Mouse (Mus musculus) heart, embryonic 10.5 days (tissue): ENCODE results near the gene Ice2. TPM values are rescaled to one million over a fixed set of nuclear protein-coding genes. Genes with fewer than 3 reads are reported as not detected.

Experiments used
- DNase-seq: peaks from one replicate; pipeline ENCODE4 v3.0.0-alpha.2; 2017; ENCODE audit warnings: low spot score
- H3K27ac ChIP-seq: fragments of 300-500 bp; sonication (generic); 2 replicates; pipeline ENCODE4 v1.5.1; 2016; ENCODE audit warnings: mild to moderate bottlenecking
- H3K27me3 ChIP-seq: fragments of 300-500 bp; sonication (generic); 2 replicates; pipeline ENCODE4 v1.6.1; 2016; ENCODE audit warnings: mild to moderate bottlenecking; ENCODE audit not compliant: poor library complexity, insufficient read depth, severe bottlenecking
- H3K36me3 ChIP-seq: fragments of 300-500 bp; sonication (generic); 2 replicates; pipeline ENCODE4 v1.6.1; 2016; ENCODE audit warnings: mild to moderate bottlenecking, moderate library complexity
- H3K4me1 ChIP-seq: fragments of 300-500 bp; sonication (generic); 2 replicates; pipeline ENCODE4 v1.6.1; 2016; ENCODE audit warnings: mild to moderate bottlenecking
- H3K4me3 ChIP-seq: fragments of 300-500 bp; sonication (generic); 2 replicates; pipeline ENCODE4 v1.5.1; 2016; ENCODE audit warnings: mild to moderate bottlenecking, moderate library complexity
- H3K9me3 ChIP-seq: fragments of 300-500 bp; sonication (generic); 2 replicates; pipeline ENCODE4 v1.6.1; 2016; ENCODE audit warnings: mild to moderate bottlenecking, moderate library complexity
- WGBS: fragments of 180-500 bp; shearing (Covaris S2); methylation state at CpG from one replicate; pipeline ENCODE4 v1.1.7; 2016; 5-methylcytosine and 5-hydroxymethylcytosine counted together
- polyA plus RNA-seq: library from polyadenylated mRNA; unstranded; fragments of >200 nt; fragmentation: Nextera tagmentation; extraction: Ambion mirVana; gene quantifications from 2 replicates; pipeline ENCODE4 v1.2.1, GENCODE M21; 2016

Gene Ice2
- polyA plus RNA-seq, 1 experiment from 2014 or later: 17.0 TPM

GRCm38 (mm10) chr9:69454691-69455090 is 57.0 kb downstream of the Ice2 start:
- H3K4me3 ChIP-seq: peak overlapping the region; percentile 73
- peaks cover 6% of the 10 kb centered on the region; the same call in 1 of the 2 replicates for H3K36me3 ChIP-seq
- no peaks in the 10 kb centered on the region for H3K27me3 ChIP-seq
- peak overlapping the region; percentile 93; the same call in 1 of the 2 replicates for H3K27ac ChIP-seq
- H3K9me3 ChIP-seq: no peaks in the 10 kb centered on the region
- no peak for DNase-seq
- H3K4me1 ChIP-seq: peaks cover 63% of the 10 kb centered on the region
- WGBS: 59% methylated on average over 4 of the region's 4 CpGs

GRCm38 (mm10) chr9:69455391-69455790 is 57.7 kb downstream of the Ice2 start:
- Histone ChIP-seq H3K4me1 (peaks cover 67% of the 10 kb centered on the region), H3K9me3 (no peaks in the 10 kb centered on the region), H3K36me3 (peaks cover 11% of the 10 kb centered on the region; the same call in 1 of the 2 replicates), H3K4me3 (peak overlapping the region; percentile 73), H3K27ac (peak overlapping the region; percentile 57; the same call in 1 of the 2 replicates), H3K27me3 (no peaks in the 10 kb centered on the region)
- 58% methylated on average over 4 of the region's 4 CpGs for WGBS
- peak; percentile 74 for DNase-seq

DNA sequence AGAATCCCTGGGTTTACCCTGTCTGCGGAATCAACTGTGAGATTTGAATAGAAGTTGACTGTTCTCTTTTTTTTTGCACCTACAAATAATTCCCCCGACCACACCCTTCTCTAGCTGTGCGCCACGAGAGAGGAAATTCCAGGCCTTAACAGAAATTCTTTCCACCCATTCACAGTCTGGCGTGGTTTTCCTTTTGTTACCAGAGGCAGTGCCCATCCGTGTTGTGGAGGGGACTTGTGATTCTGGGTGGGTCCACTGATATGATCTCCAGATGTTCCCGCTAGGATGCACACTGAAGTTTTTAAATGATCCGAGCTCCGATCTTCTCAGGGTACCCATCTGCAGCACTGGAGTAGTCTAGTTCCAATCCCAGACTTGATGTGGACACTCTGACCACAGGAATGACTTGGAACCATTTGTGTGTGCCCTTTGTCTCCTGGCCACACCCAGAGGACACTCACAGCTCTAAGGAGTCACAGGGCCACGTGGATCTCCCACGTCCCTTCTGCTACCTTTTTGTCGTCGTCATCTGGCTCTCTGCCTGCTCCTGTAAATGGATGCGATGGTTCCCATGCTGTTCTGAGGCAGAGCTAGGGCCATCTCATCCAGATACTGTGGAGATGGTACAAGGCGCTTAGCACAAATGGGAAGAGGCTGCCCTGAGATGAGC is 58.8 kb downstream of the Ice2 start:
- no peaks in the 10 kb centered on the region for H3K27me3 ChIP-seq
- peak overlapping the region; percentile 1; the same call in 1 of the 2 replicates for H3K27ac ChIP-seq
- peaks cover 67% of the 10 kb centered on the region for H3K4me1 ChIP-seq
- WGBS: 78% methylated on average over 15 of the region's 15 CpGs
- H3K36me3 ChIP-seq: peaks cover 16% of the 10 kb centered on the region; the same call in 1 of the 2 replicates
- DNase-seq: peak; percentile 64
- no peak overlapping the region for H3K4me3 ChIP-seq
- no peaks in the 10 kb centered on the region for H3K9me3 ChIP-seq

- H3K9me3 ChIP-seq: no peaks in the 10 kb centered on the region
- no peak overlapping the region for H3K4me3 ChIP-seq
- whole genome bisulfite sequencing: 89% methylated on average over 3 of the region's 3 CpGs
- no peaks in the 10 kb centered on the region for H3K27me3 ChIP-seq
- peak overlapping the region; percentile 67; the same call in 1 of the 2 replicates for H3K27ac ChIP-seq
- peaks cover 67% of the 10 kb centered on the region for H3K4me1 ChIP-seq
- DNase-seq: peak; percentile 39
- peaks cover 21% of the 10 kb centered on the region; the same call in 1 of the 2 replicates for H3K36me3 ChIP-seq
Measured at GRCm38 (mm10) chr9:69457143-69457542, 59.4 kb downstream of the Ice2 start.

GRCm38 (mm10) chr9:69457747-69458625 is 60.3 kb downstream of the Ice2 start:
- Histone ChIP-seq H3K9me3 (no peaks in the 10 kb centered on the region), H3K4me3 (peak overlapping the region; percentile 18; the same call in 1 of the 2 replicates), H3K27ac (peak overlapping the region; percentile 67), H3K36me3 (peaks cover 23% of the 10 kb centered on the region; the same call in 1 of the 2 replicates), H3K27me3 (no peaks in the 10 kb centered on the region), H3K4me1 (peaks cover 65% of the 10 kb centered on the region)
- peak; percentile 75 for DNase-seq
- WGBS: 53% methylated on average over 14 of the region's 14 CpGs

DNA sequence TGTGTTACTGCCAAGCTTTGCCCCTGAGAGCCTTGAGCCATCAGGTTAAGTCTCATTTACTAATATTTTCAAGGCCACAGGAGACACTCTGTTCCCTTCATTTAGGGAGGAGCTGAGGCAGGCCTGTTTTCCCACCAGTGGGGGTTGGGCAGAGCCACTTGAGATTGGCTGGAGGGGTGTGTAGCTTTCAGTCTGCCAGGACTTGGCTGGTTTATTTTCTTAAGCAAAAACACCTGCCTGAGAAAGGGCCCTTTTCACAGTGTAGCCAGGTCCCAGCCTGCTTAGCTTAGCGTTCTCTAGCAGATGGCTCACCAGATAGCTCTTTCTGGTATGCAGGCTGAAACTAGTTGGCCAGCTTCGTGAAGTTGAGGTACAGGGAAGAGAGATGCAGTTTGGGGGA is 61.3 kb downstream of the Ice2 start:
- Histone ChIP-seq H3K27ac (peak overlapping the region; percentile 68; the same call in 1 of the 2 replicates), H3K36me3 (peaks cover 23% of the 10 kb centered on the region; the same call in 1 of the 2 replicates), H3K27me3 (no peaks in the 10 kb centered on the region), H3K4me3 (no peak overlapping the region), H3K9me3 (no peaks in the 10 kb centered on the region), H3K4me1 (peaks cover 55% of the 10 kb centered on the region)
- peak; percentile 78 for DNase-seq
- WGBS: 36% methylated on average over 2 of the region's 2 CpGs

GRCm38 (mm10) chr9:69459876-69460275 is 62.2 kb downstream of the Ice2 start:
- 89% methylated on average over 7 of the region's 7 CpGs for WGBS
- Histone ChIP-seq H3K36me3 (peaks cover 23% of the 10 kb centered on the region; the same call in 1 of the 2 replicates), H3K27ac (no peak overlapping the region), H3K27me3 (no peaks in the 10 kb centered on the region), H3K4me3 (no peak overlapping the region), H3K9me3 (no peaks in the 10 kb centered on the region), H3K4me1 (peaks cover 49% of the 10 kb centered on the region)
- peak; percentile 51 for DNase-seq

GRCm38 (mm10) chr9:69463046-69463445 is 65.3 kb downstream of the Ice2 start:
- DNase-seq: no peak
- H3K27me3 ChIP-seq: no peaks in the 10 kb centered on the region
- no peak overlapping the region for H3K4me3 ChIP-seq
- H3K36me3 ChIP-seq: peaks cover 44% of the 10 kb centered on the region
- no peaks in the 10 kb centered on the region for H3K9me3 ChIP-seq
- H3K27ac ChIP-seq: no peak overlapping the region
- H3K4me1 ChIP-seq: peaks cover 27% of the 10 kb centered on the region
- 68% methylated on average over 2 of the region's 2 CpGs for WGBS

GRCm38 (mm10) chr9:69464109-69464756 is 66.5 kb downstream of the Ice2 start:
- Histone ChIP-seq H3K36me3 (peaks cover 48% of the 10 kb centered on the region), H3K27me3 (no peaks in the 10 kb centered on the region)
- WGBS: 85% methylated on average over 6 of the region's 6 CpGs

GRCm38 (mm10) chr9:69466098-69466497 is 68.4 kb downstream of the Ice2 start:
- Histone ChIP-seq H3K4me3 (no peak overlapping the region), H3K4me1 (peaks cover 36% of the 10 kb centered on the region), H3K27ac (peak overlapping the region; percentile 17; the same call in 1 of the 2 replicates), H3K27me3 (no peaks in the 10 kb centered on the region), H3K9me3 (no peaks in the 10 kb centered on the region), H3K36me3 (peaks cover 44% of the 10 kb centered on the region)
- WGBS: 70% methylated on average over 4 of the region's 4 CpGs
- DNase-seq: no peak

More at GRCm38 (mm10) chr9:69464109-69464756, 66.5 kb downstream of the Ice2 start:
- no peak overlapping the region for H3K27ac ChIP-seq
- H3K4me1 ChIP-seq: peaks cover 25% of the 10 kb centered on the region
- no peaks in the 10 kb centered on the region for H3K9me3 ChIP-seq
- no peak overlapping the region for H3K4me3 ChIP-seq
- DNase-seq: no peak

GRCm38 (mm10) chr9:69467310-69467939 is 69.7 kb downstream of the Ice2 start:
- DNase-seq: no peak
- no peaks in the 10 kb centered on the region for H3K9me3 ChIP-seq
- H3K4me3 ChIP-seq: no peak overlapping the region
- H3K27me3 ChIP-seq: no peaks in the 10 kb centered on the region
- WGBS: 65% methylated on average over 10 of the region's 10 CpGs
- peaks cover 48% of the 10 kb centered on the region for H3K4me1 ChIP-seq
- H3K36me3 ChIP-seq: peaks cover 42% of the 10 kb centered on the region
- 0 out of 2 replicates have a peak overlapping the region, but pooled peaks have one; percentile 4 for H3K27ac ChIP-seq

GRCm38 (mm10) chr9:69468991-69469390 is 71.3 kb downstream of the Ice2 start:
- no peaks in the 10 kb centered on the region for H3K27me3 ChIP-seq
- H3K4me3 ChIP-seq: no peak overlapping the region
- H3K9me3 ChIP-seq: no peaks in the 10 kb centered on the region
- peaks cover 58% of the 10 kb centered on the region for H3K4me1 ChIP-seq
- peaks cover 54% of the 10 kb centered on the region for H3K36me3 ChIP-seq
- peak; percentile 89 for DNase-seq
- H3K27ac ChIP-seq: peak overlapping the region; percentile 13; the same call in 1 of the 2 replicates
- WGBS: 8% methylated on average over 9 of the region's 9 CpGs
